Mouse (Mus musculus) forebrain, embryonic 12.5 days (tissue): ENCODE results near the gene Prr36. TPM values are rescaled to one million over a fixed set of nuclear protein-coding genes. Genes with fewer than 3 reads are reported as not detected.

Source experiments
- ATAC-seq: fragments of 200-750 bp; cut with Nextera tagmentation; 2 replicates; pipeline ENCODE4 v1.8.0; 2017; ENCODE audit warnings: moderate TSS enrichment; ENCODE audit not compliant: low FRiP score
- H3K27ac ChIP-seq: fragments of 300-500 bp; sonication (generic); 2 replicates; pipeline ENCODE4 v1.5.1; 2016; ENCODE audit warnings: mild to moderate bottlenecking
- H3K27me3 ChIP-seq: fragments of 300-500 bp; sonication (generic); 2 replicates; pipeline ENCODE4 v1.6.1; 2016; ENCODE audit warnings: mild to moderate bottlenecking
- H3K36me3 ChIP-seq: fragments of 300-500 bp; sonication (generic); replicated peaks from 2 replicates; pipeline ENCODE4 v1.6.1; 2016; ENCODE audit warnings: mild to moderate bottlenecking
- H3K4me1 ChIP-seq: fragments of 300-500 bp; sonication (generic); 2 replicates; pipeline ENCODE4 v1.6.1; 2016
- H3K4me2 ChIP-seq: fragments of 300-500 bp; sonication (generic); 2 replicates; pipeline ENCODE4 v1.6.1; 2016; ENCODE audit warnings: mild to moderate bottlenecking, moderate library complexity
- H3K4me3 ChIP-seq: fragments of 300-500 bp; sonication (generic); replicated peaks from 2 replicates; pipeline ENCODE4 v1.5.1; 2016; ENCODE audit warnings: mild to moderate bottlenecking
- H3K9ac ChIP-seq: fragments of 300-500 bp; sonication (generic); 2 replicates; pipeline ENCODE4 v1.6.1; 2016; ENCODE audit warnings: mild to moderate bottlenecking
- H3K9me3 ChIP-seq: fragments of 300-500 bp; sonication (generic); 2 replicates; pipeline ENCODE4 v1.6.1; 2016
- WGBS: fragments of 180-500 bp; shearing (Covaris S2); methylation state at CpG from one replicate; pipeline ENCODE4 v1.1.7; 2016; 5-methylcytosine and 5-hydroxymethylcytosine counted together
- polyA plus RNA-seq: library from polyadenylated mRNA; unstranded; fragments of >200 nt; fragmentation: Nextera tagmentation; extraction: Ambion mirVana; gene quantifications from 2 replicates; pipeline ENCODE4 v1.2.1, GENCODE M21; 2016

Gene Prr36
- polyA plus RNA-seq, 1 experiment from 2014 or later, result 39.9 TPM

DNA sequence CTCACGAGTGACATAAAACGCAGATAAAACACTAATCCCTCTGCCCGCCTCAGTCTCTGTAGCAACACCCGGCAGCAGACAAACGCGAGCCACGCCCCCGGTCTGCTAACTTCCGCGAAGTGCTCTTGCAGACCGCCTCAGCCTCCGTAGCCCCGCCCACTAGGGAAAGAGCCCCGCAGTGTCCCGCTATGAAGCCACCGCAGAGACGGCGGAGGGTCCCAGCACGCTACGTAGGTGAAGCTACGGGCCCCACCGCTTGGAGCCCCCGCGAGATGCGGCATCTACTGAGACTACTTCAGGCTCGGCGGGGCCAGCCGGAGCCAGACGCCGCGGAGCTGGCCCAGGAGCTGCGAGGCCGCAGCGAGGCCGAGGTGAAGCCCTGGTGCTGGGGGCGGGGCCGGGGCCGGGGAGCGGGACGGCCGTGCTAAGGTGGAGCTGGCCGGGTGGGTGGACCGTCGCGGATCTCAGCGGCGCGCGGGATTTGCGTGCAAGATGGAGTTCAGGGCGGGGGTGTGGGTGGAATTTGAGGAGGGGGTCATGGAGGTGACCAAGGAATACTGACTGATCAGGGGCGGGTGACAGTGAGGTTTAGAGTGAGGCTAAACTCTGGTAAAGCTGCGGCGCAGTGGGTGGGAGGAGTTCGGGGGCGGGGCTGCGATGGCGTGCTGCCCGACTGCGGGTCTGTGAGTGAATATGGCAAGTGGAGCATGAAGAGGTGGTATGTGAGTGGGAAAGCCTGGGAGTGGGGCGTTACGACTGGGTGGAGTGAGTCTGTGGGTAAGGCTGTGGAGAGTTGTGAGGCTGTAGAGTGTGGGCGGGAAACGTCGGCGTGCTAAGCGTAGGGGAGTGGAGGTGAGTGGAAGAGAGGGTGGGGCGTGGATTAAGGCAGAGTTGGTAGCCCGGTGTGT is 35.9 kb upstream of the Prr36 start, which contains the start of gene Snapc2:
Snapc2 (plus strand) TSS at position 147 of the 908 bp plus-strand sequence.
- Histone ChIP-seq H3K4me3 (peak within 1 kb of the TSS; percentile 88), H3K27ac (peak within 1 kb of the TSS; percentile 95), H3K9ac (peak within 1 kb of the TSS; percentile 90), H3K9me3 (no peaks in the 10 kb centered on the region), H3K4me2 (peak within 1 kb of the TSS; percentile 69), H3K27me3 (peaks cover 14% of the 10 kb centered on the region; the same call in 1 of the 2 replicates), H3K36me3 (peaks cover 39% of the 10 kb centered on the region), H3K4me1 (peaks cover 48% of the 10 kb centered on the region)
- WGBS, result under 1% methylated on average over 69 of the region's 69 CpGs
- peak; percentile 90 for ATAC-seq

DNA sequence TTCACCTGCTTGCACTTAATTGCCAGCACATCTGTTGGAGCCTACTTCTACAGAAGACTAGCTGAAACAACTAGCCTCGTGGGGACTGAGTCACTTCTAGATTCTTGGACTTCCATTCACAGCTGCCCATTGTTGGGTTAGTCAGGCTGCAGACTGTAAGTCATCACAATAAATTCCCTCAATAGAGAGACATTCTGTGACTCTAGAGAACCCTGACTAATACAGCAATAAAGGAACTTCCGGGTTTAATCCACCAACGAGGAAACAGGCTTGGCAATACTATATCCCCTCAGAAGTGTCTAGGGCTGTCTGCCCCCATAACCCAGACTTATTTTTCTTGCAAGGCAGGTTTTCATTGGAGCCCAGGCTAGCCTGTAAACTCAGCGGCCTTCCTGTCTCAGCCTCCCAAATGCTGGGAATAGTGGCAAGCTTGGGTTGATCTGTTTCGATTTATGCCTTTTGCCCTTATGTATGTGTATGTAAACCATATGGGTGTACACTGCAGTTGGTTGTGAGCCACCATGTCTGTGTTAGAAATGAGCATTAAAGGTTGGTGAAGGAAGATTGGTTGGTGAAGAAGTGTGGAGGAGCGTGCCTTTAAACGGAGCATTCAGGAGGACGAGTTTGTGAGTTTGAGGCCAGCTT is 35.0 kb upstream of the Prr36 start:
- H3K36me3 ChIP-seq, result peaks cover 44% of the 10 kb centered on the region
- ATAC-seq, result no peak
- H3K4me3 ChIP-seq, result peak overlapping the region; percentile 88
- peaks cover 21% of the 10 kb centered on the region for H3K27me3 ChIP-seq
- peak overlapping the region; percentile 69 for H3K4me2 ChIP-seq
- peak overlapping the region; percentile 90; the same call in 1 of the 2 replicates for H3K9ac ChIP-seq
- peak overlapping the region; percentile 95 for H3K27ac ChIP-seq
- WGBS, result 49% methylated on average over 8 of the region's 8 CpGs
- no peaks in the 10 kb centered on the region for H3K9me3 ChIP-seq
- H3K4me1 ChIP-seq, result peaks cover 38% of the 10 kb centered on the region

DNA sequence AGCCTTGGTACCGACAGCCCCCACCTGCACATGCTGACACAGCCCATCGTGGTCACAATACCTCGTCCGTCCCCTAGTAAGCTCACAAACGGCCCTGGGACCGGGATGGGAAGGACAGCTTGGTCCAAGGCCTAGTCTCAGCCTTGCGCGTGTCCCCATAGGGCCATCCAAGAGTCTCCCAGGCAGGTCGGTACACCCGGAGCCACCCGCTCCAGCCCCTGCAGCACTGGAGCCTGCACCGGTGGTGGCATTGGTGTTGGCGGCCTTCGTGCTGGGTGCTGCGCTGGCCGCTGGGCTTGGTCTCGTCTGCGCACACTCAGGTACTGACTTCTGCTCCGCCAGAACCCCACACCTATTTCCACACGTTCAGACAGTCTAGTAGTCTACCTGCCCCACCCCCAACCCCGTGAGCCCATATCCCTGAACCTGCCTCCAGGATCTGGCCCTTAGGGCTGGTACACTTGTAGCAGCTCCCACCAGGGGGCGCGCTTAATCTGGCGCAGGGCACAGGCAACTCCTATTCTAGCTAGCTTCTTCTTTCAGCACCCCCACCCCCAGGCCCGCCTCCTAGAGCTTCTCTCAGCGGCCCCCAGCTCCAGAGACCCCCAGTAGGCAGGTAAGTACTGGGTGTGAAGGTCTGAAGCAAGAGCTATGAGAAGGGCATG is 33.2 kb upstream of the Prr36 start:
- no peak overlapping the region; the same call in 1 of the 2 replicates for H3K4me3 ChIP-seq
- WGBS, result 28% methylated on average over 26 of the region's 26 CpGs
- H3K36me3 ChIP-seq, result peaks cover 45% of the 10 kb centered on the region
- peaks cover 21% of the 10 kb centered on the region for H3K27me3 ChIP-seq
- no peak overlapping the region for H3K27ac ChIP-seq
- H3K4me2 ChIP-seq, result no peak overlapping the region
- H3K9ac ChIP-seq, result no peak overlapping the region
- H3K9me3 ChIP-seq, result no peaks in the 10 kb centered on the region
- peaks cover 30% of the 10 kb centered on the region for H3K4me1 ChIP-seq
- ATAC-seq, result peak; percentile 21

DNA sequence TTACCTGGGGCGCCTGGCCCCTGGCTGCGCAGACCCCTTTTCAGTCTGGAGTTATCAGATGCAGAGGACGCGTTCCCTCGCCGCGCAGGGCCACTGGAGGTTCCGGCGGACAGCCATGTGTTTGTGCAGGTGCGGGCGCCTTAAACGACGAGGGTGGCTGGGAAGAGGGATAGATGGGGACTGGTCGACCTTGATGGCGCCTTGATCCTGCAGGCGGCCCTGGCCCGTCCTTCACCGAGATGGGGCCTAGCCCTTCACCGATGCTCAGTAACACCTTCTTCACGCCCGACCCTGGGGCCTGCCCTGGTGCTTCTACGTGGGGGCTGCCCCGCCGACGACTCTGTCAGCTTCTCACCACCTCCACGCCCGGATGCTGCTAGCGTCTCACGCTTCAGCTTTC is 32.0 kb upstream of the Prr36 start:
- no peak overlapping the region for H3K27ac ChIP-seq

DNA sequence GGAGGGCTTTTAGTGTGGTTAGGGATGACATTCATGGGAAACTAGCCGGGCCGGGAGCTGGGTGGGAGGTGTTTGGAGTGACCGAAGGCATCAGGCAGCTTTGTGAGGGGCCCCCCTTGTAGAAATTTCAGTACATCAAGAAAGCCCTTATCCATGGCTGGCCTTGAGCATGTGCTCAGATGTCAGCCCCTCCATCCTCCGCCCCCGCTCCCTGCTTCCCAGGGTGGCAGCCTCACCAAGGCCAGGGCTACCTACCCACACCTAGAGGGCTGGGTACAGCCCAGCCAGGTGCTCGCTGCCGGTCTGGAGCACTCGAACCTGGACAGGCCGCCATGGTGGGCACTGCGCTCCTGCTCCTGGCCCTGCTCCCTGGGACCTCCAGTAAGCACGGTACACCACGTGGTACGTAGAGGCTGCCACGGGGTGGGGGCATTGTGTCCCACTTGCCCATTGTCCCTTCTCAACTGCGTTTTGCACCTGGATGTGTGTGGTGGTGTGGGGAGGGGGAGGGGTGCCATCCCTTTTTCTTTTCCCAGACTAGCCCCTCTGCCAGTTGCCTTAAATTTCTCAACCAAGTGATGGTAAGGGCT is 30.8 kb upstream of the Prr36 start, which contains the start of gene Tgfbr3l:
Tgfbr3l (plus strand) TSS at position 264 of the 590 bp plus-strand sequence.
- WGBS, result 76% methylated on average over 15 of the region's 15 CpGs
- no peak for ATAC-seq
- H3K9ac ChIP-seq, result 0 out of 2 replicates have a peak within 1 kb of the TSS, but pooled peaks have one; percentile 29
- H3K27ac ChIP-seq, result no peak within 1 kb of the TSS
- no peak within 1 kb of the TSS for H3K4me3 ChIP-seq
- peaks cover 21% of the 10 kb centered on the region for H3K27me3 ChIP-seq
- no peaks in the 10 kb centered on the region for H3K9me3 ChIP-seq
- H3K36me3 ChIP-seq, result peaks cover 57% of the 10 kb centered on the region
- no peak within 1 kb of the TSS for H3K4me2 ChIP-seq
- peaks cover 19% of the 10 kb centered on the region for H3K4me1 ChIP-seq

More for the DNA sequence above, 32.0 kb upstream of the Prr36 start:
- 12% methylated on average over 29 of the region's 29 CpGs for WGBS
- no peak for ATAC-seq
- Histone ChIP-seq H3K4me2 (0 out of 2 replicates have a peak overlapping the region, but pooled peaks have one; percentile 1), H3K4me1 (peaks cover 27% of the 10 kb centered on the region), H3K36me3 (peaks cover 46% of the 10 kb centered on the region), H3K9me3 (no peaks in the 10 kb centered on the region), H3K9ac (0 out of 2 replicates have a peak overlapping the region, but pooled peaks have one; percentile 29), H3K27me3 (peaks cover 21% of the 10 kb centered on the region), H3K4me3 (no peak overlapping the region)

DNA sequence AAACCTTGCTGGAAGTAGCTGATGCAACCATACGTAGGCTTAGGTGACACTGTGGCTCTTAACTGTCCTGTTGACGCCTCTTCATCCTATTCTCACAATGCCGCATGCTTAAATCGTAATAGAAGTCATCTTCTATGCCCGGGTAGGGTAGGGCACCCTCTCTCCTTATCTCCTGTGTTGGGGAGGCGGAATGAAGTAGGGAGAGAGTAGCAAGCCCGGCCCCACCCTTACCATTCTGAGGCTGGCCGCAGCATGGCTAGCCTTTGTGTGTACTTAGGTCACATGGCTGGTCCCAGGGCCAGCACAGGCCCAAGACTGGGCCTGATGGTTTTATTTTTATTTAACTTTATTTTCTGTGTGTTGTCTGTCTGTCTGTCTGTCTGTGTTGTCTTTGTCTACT is 30.0 kb upstream of the Prr36 start:
- no peak overlapping the region for H3K4me3 ChIP-seq
- H3K4me1 ChIP-seq, result peaks cover 15% of the 10 kb centered on the region
- no peak for ATAC-seq
- no peaks in the 10 kb centered on the region for H3K9me3 ChIP-seq
- H3K27me3 ChIP-seq, result peaks cover 21% of the 10 kb centered on the region
- 91% methylated on average over 8 of the region's 8 CpGs for WGBS
- H3K9ac ChIP-seq, result no peak overlapping the region
- H3K36me3 ChIP-seq, result peaks cover 65% of the 10 kb centered on the region
- H3K4me2 ChIP-seq, result no peak overlapping the region
- no peak overlapping the region for H3K27ac ChIP-seq

DNA sequence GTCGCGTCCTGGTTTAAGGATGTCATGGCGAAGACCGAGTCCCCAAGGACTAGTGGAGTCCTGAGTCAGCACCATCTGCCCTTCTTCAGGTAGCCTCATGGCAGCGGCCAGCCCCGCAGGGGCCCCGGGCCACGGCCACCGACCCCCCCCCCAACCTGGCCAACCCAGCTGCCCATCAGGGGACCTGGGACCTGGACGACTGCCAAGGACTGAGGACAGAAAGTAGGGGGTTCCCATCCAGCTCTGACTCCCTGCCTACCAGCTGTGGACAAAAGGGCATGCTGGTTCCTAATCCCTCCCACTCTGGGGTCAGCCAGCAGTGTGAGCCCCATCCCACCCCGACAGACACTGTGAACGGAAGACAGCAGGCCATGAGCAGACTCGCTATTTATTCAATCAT is 28.5 kb upstream of the Prr36 start:
- Histone ChIP-seq H3K36me3 (peaks cover 73% of the 10 kb centered on the region), H3K4me1 (peaks cover 14% of the 10 kb centered on the region), H3K27ac (no peak overlapping the region), H3K27me3 (peaks cover 21% of the 10 kb centered on the region), H3K9me3 (no peaks in the 10 kb centered on the region), H3K9ac (no peak overlapping the region), H3K4me2 (no peak overlapping the region), H3K4me3 (no peak overlapping the region)
- ATAC-seq, result no peak
- 85% methylated on average over 13 of the region's 13 CpGs for WGBS

DNA sequence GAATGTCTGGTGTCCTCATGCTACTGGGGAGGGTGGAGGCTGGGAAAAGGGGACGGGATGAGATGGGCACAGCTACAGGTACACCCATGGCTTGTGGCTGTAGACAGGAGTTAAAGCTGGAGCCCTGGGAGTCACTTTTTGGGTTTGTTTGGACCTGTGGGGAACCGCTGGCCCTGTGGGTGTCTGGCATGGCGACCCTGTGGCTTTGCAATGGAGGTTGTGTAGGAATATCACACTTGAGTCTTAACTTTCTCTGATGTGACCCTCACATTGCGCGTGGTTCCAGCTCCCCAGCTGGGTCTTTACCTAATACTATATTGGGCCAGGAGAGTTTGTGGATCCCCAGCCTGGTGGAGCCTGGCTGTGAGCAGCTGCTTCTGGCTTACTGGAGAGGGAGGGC is 27.8 kb upstream of the Prr36 start:
- 97% methylated on average over 5 of the region's 5 CpGs for WGBS

DNA sequence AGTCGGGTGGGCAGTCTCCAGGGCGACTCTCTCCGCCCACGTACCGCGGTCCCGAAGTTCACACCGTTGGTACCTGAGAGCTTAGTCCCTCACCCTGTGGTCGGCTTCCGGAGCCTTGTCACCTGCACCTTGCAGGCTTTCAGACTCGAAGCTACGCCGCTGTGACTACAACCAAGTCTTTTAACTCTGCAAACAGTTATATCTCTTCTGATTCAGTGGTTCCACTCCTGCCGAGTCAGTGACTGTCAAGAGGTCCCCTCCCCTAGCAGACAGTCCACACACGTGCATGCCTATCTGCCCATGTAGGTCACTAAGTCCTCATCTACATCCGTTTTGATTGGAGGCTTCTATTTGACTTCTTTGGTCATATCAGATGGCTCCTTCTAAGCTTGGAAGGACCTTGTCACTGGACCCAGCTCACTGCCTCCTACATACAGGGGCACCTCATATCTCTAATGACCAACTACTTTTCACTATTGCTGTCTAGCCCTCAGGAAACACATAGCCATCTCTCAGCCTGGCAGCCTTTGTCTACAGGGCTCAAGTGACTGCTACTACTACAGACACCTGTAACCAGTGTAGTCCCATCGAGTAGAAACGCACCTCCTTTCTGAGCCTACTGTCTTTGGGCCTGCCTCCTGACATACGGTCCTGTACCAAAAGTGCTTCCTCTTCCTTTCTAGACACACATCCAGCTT is 22.1 kb upstream of the Prr36 start:
- Histone ChIP-seq H3K4me1 (peaks cover 26% of the 10 kb centered on the region), H3K9me3 (no peaks in the 10 kb centered on the region), H3K36me3 (peaks cover 29% of the 10 kb centered on the region), H3K4me2 (peak overlapping the region; percentile 93), H3K9ac (peak overlapping the region; percentile 78), H3K27ac (peak overlapping the region; percentile 91), H3K27me3 (no peaks in the 10 kb centered on the region), H3K4me3 (peak overlapping the region; percentile 82)
- ATAC-seq, result peak; percentile 23; the same call in 1 of the 2 replicates
- WGBS, result 14% methylated on average over 19 of the region's 19 CpGs

More for the DNA sequence above, 27.8 kb upstream of the Prr36 start:
- H3K4me1 ChIP-seq, result peaks cover 15% of the 10 kb centered on the region
- H3K9ac ChIP-seq, result no peak overlapping the region
- no peaks in the 10 kb centered on the region for H3K9me3 ChIP-seq
- no peak overlapping the region for H3K27ac ChIP-seq
- no peak for ATAC-seq
- no peak overlapping the region for H3K4me2 ChIP-seq
- H3K36me3 ChIP-seq, result peaks cover 73% of the 10 kb centered on the region
- peaks cover 21% of the 10 kb centered on the region for H3K27me3 ChIP-seq
- no peak overlapping the region for H3K4me3 ChIP-seq

DNA sequence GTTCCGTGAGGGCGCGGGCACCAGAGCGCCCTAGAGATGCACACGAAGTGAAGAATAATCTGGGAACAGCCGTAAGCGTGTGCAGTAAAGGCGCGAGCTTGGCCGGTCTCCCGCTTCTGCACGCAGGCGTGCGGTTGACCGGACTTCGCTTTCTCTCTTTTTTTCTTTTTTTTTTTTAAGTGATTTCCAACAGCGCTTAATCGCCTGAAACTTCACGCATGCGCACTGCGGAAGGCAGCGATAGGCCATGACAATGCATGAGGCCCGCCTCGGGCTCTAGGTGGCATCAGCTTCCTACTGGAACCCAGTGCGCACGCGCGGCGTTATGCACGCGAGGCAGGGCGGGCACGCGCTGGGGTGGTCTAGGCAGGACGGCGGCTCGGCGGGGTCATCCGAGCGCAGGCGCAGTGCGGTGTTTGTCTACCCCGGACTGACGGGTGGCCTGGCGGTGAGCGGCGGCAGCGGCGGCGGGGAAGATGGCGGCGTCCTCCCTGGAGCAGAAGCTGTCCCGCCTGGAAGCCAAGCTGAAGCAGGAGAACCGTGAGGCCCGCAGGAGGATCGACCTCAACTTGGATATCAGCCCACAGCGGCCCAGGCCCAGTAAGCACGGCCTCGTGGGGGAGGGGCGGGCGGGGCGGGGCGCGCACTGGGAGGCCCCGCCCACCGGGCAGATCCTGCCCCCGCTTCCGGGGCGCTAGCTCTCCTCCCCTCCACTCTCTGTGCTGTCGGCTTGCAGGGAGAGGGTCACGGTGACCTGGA is 21.4 kb upstream of the Prr36 start, which contains the start of the genes Map2k7 and Gm49320:
Map2k7 (plus strand) TSS at position 307 of the 759 bp plus-strand sequence.
Gm49320 (plus strand) TSS at position 432 of the 759 bp plus-strand sequence.
- H3K4me3 ChIP-seq, result peak within 1 kb of the TSS; percentile 82
- no peaks in the 10 kb centered on the region for H3K9me3 ChIP-seq
- H3K27ac ChIP-seq, result peak within 1 kb of the TSS; percentile 96
- peaks cover 22% of the 10 kb centered on the region for H3K36me3 ChIP-seq
- WGBS, result under 1% methylated on average over 67 of the region's 71 CpGs
- peaks cover 26% of the 10 kb centered on the region for H3K4me1 ChIP-seq
- H3K4me2 ChIP-seq, result peak within 1 kb of the TSS; percentile 93
- H3K9ac ChIP-seq, result peak within 1 kb of the TSS; percentile 78
- peak; percentile 95 for ATAC-seq
- no peaks in the 10 kb centered on the region for H3K27me3 ChIP-seq
